Mouse (Mus musculus) CD4-positive, CD25-positive, alpha-beta regulatory T cell (primary cell): Measurements from ENCODE around the gene Tbx1. TPM values are rescaled to one million over a fixed set of nuclear protein-coding genes. Genes with fewer than 3 reads are reported as not detected.

Source experiments
- polyA plus RNA-seq: library from polyadenylated mRNA; unstranded; fragments of 100-300 nt; shearing (Covaris generic); gene quantifications from one replicate; pipeline ENCODE4 v1.2.1, GENCODE M21; 2017

Gene Tbx1
- 0.20 TPM for polyA plus RNA-seq

GRCm38 (mm10) chr16:18589804-18590790 lies at the start of gene Tbx1:
Gene Tbx1 (minus strand): TSS chr16:18590671.

DNA sequence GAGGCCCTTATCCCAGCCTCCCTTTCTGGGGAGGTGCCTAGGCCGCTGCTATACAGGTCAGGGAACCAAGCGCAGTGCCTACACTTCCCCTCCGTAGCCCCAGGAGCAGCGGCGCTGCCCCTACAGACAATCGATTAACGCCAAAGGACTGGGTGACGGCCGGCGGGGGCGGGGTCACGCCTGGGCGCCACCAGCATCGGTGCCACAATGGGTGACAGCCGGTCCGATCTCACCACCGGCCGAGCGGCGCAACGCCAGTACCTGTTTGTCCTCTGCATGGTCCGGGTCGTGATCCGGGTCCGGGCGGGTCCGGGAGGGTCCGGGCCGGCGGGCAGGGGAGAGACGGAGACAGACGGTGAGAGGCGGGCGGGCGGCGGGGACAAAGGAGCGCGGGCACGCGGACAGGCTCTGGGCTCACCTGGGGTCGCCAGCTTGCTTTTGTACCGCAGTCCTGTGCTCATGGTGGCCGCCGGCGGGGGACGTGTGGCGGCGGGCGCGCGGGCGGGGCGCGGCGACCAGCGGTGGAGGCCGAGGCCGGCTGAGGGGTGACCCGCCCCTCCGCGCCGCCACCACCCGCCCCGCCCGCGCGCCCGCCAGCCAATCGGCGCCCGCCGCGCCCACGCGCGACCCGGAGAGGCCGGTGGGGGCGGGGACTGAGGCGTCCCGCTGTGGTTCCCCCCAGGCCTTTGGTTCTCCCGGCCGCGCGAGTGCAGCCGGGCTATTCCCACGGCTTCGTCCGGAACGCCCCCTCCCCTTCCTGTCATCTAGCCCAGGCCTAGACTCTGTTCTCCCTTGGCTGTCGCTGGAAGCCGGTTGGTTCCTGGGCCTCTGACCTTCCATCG lies 39.1 kb upstream of the Tbx1 start, which contains the start of gene Sept5:
Gene Sept5 (minus strand): TSS at position 565 of the 842 bp plus-strand sequence.

DNA sequence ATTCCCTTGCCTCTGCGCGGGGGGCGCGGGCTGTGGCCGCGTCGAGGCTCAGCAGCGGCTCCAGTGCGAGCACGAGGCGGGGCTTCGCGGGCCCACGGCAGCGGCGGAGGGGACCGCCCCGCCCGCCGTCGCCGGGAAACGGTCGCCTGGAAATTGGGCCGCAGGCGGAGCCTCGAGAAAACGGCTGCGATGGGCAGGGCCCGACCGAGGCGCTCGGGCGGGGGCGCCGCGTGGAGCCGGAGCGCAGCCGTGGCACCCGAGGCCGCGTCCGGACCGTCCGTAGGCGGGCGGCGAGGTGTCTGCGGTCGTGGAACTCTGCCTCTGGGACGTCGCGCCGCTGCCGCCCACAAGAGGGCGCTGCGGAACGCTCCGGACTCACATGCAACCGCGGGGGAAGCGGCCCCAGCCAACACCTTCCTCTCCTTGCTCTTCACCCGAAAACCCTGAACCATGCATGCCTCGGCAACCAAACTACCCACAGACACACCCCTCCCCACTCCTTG lies 36.0 kb upstream of the Tbx1 start, which contains the start of gene Gm49601:
Gene Gm49601 (minus strand): TSS at position 52 of the 503 bp plus-strand sequence.

GRCm38 (mm10) chr16:18622019-18622418 lies 31.5 kb upstream of the Tbx1 start, which contains the start of gene Gp1bb:
Gene Gp1bb (minus strand): TSS chr16:18622403.

Other genes starting within 250 kb of the Tbx1 start
- 56.4 TPM for gene Tango2, start 242.6 kb downstream of the Tbx1 start, polyA plus RNA-seq
- gene Arvcf, start 242.5 kb downstream of the Tbx1 start, polyA plus RNA-seq = 2.8 TPM
- 37.7 TPM for gene Txnrd2, start 164.3 kb downstream of the Tbx1 start, polyA plus RNA-seq
- gene Comt, start 163.8 kb downstream of the Tbx1 start, polyA plus RNA-seq = 58.4 TPM
- gene Gnb1l, start 92.0 kb downstream of the Tbx1 start, polyA plus RNA-seq = 19.0 TPM
- 0.29 TPM for gene Rtl10, start 91.8 kb downstream of the Tbx1 start, polyA plus RNA-seq
- gene Gp1bb, start 31.7 kb upstream of the Tbx1 start, polyA plus RNA-seq = not detected
- gene Gm49601, start 35.8 kb upstream of the Tbx1 start, polyA plus RNA-seq = 0.18 TPM
- gene Sept5, start 39.3 kb upstream of the Tbx1 start, polyA plus RNA-seq = 0.53 TPM
- not detected for gene Cldn5, start 186.2 kb upstream of the Tbx1 start, polyA plus RNA-seq
- gene Ufd1, start 221.1 kb upstream of the Tbx1 start, polyA plus RNA-seq = 147 TPM
- 6.7 TPM for gene Cdc45, start 221.3 kb upstream of the Tbx1 start, polyA plus RNA-seq
- 93.3 TPM for gene 2510002D24Rik, start 245.9 kb upstream of the Tbx1 start, polyA plus RNA-seq
- not detected for gene Gm28539, start 245.9 kb upstream of the Tbx1 start, polyA plus RNA-seq